Mouse (Mus musculus) lung, postnatal 0 days (tissue): ENCODE measurements around the gene Nup62. TPM values are rescaled to one million over a fixed set of nuclear protein-coding genes. Genes with fewer than 3 reads are reported as not detected.

Experiments used
- ATAC-seq: fragments of 200-750 bp; cut with Nextera tagmentation; 2 replicates; pipeline ENCODE4 v1.8.0; 2017; ENCODE audit warnings: moderate library complexity
- DNase-seq: peaks from one replicate; pipeline ENCODE4 v3.0.0-alpha.2; 2016; ENCODE audit warnings: low spot score
- H3K27ac ChIP-seq: fragments of 300-500 bp; sonication (generic); 2 replicates; pipeline ENCODE4 v1.5.1; 2014; ENCODE audit warnings: antibody characterized with exemption, mild to moderate bottlenecking, low read length, mixed read lengths
- H3K27me3 ChIP-seq: fragments of 300-500 bp; sonication (generic); replicated peaks from 2 replicates; pipeline ENCODE4 v1.6.1; 2014; ENCODE audit warnings: low read length, mixed read lengths; ENCODE audit not compliant: insufficient read depth
- H3K36me3 ChIP-seq: fragments of 300-500 bp; sonication (generic); 2 replicates; pipeline ENCODE4 v1.6.1; 2014; ENCODE audit warnings: low read length, mixed read lengths; ENCODE audit not compliant: insufficient read depth
- H3K4me1 ChIP-seq: fragments of 300-500 bp; sonication (generic); 2 replicates; pipeline ENCODE4 v1.6.1; 2014; ENCODE audit warnings: antibody characterized with exemption, low read depth, low read length, mixed read lengths; ENCODE audit not compliant: insufficient read depth
- H3K4me2 ChIP-seq: fragments of 300-500 bp; sonication (generic); replicated peaks from 2 replicates; pipeline ENCODE4 v1.6.1; 2014; ENCODE audit warnings: low read depth, mild to moderate bottlenecking, low read length, moderate library complexity, mixed read lengths
- H3K4me3 ChIP-seq: fragments of 300-500 bp; sonication (generic); 2 replicates; pipeline ENCODE4 v1.5.1; 2014; ENCODE audit warnings: low read depth, low read length
- H3K9ac ChIP-seq: fragments of 300-500 bp; sonication (generic); replicated peaks from 2 replicates; pipeline ENCODE4 v1.6.1; 2014; ENCODE audit warnings: low read depth, mild to moderate bottlenecking
- H3K9me3 ChIP-seq: fragments of 300-500 bp; sonication (generic); 2 replicates; pipeline ENCODE4 v1.6.1; 2016; ENCODE audit warnings: low read length, mixed read lengths
- CTCF ChIP-seq: IDR thresholded peaks from 2 replicates; pipeline ENCODE4 v1.5.1; 2016; ENCODE audit warnings: antibody characterized with exemption, mild to moderate bottlenecking
- EP300 ChIP-seq: IDR thresholded peaks from 2 replicates; pipeline ENCODE4 v1.6.1; 2016; ENCODE audit warnings: antibody characterized with exemption, mild to moderate bottlenecking, control low read depth
- WGBS: fragments of 180-500 bp; shearing (Covaris S2); extraction: QIAGEN DNeasy Blood & Tissue Kit; methylation state at CpG from one replicate; pipeline ENCODE4 v1.1.7; 2014; 5-methylcytosine and 5-hydroxymethylcytosine counted together
- polyA plus RNA-seq: library from polyadenylated mRNA; unstranded; fragments of >200 nt; fragmentation: Nextera tagmentation; extraction: Ambion mirVana; gene quantifications from 2 replicates; pipeline ENCODE4 v1.2.1, GENCODE M21; 2015

The Nup62 gene
- polyA plus RNA-seq, 1 experiment from 2014 or later, result 23.8 TPM

- H3K4me1 ChIP-seq, result peaks cover 18% of the 10 kb centered on the region; the same call in 1 of the 2 replicates
- no peaks in the 10 kb centered on the region for H3K9me3 ChIP-seq
- ATAC-seq (no peak), DNase-seq (no peak)
- no peak overlapping the region for H3K4me3 ChIP-seq
- TF ChIP-seq CTCF (peak; percentile 28; the same call in 1 of the 2 replicates), EP300 (no peak)
- no peaks in the 10 kb centered on the region for H3K36me3 ChIP-seq
- no peak overlapping the region for H3K27ac ChIP-seq
- no peak overlapping the region for H3K4me2 ChIP-seq
- H3K9ac ChIP-seq, result no peak overlapping the region
- WGBS, result 74% methylated on average over 7 of the region's 7 CpGs
- H3K27me3 ChIP-seq, result no peaks in the 10 kb centered on the region
Measured at GRCm38 (mm10) chr7:44821666-44822448, 6.0 kb downstream of the Nup62 start.

- Histone ChIP-seq H3K4me1 (peaks cover 7% of the 10 kb centered on the region; the same call in 1 of the 2 replicates), H3K36me3 (no peaks in the 10 kb centered on the region), H3K4me3 (no peak overlapping the region), H3K9me3 (no peaks in the 10 kb centered on the region), H3K4me2 (no peak overlapping the region), H3K27me3 (no peaks in the 10 kb centered on the region), H3K27ac (no peak overlapping the region), H3K9ac (no peak overlapping the region)
- ATAC-seq (no peak), DNase-seq (no peak)
- no peak for TF ChIP-seq EP300
- peak; percentile 38 for TF ChIP-seq CTCF
- 45% methylated on average over 7 of the region's 7 CpGs for WGBS
Measured at GRCm38 (mm10) chr7:44823409-44823808, 7.5 kb downstream of the Nup62 start.

- ATAC-seq (peak; percentile 77), DNase-seq (peak; percentile 87)
Measured at GRCm38 (mm10) chr7:44824872-44825271, 9.0 kb downstream of the Nup62 start.

GRCm38 (mm10) chr7:44826771-44827170, 10.9 kb downstream of the Nup62 start:
- TF ChIP-seq CTCF (no peak), EP300 (no peak)
- ATAC-seq (no peak), DNase-seq (no peak)
- H3K4me2 ChIP-seq, result no peak overlapping the region
- H3K4me3 ChIP-seq, result no peak overlapping the region
- no peaks in the 10 kb centered on the region for H3K4me1 ChIP-seq
- no peak overlapping the region for H3K27ac ChIP-seq
- H3K36me3 ChIP-seq, result peaks cover 23% of the 10 kb centered on the region
- H3K9ac ChIP-seq, result no peak overlapping the region
- no peaks in the 10 kb centered on the region for H3K9me3 ChIP-seq
- no peaks in the 10 kb centered on the region for H3K27me3 ChIP-seq
- WGBS, result 72% methylated on average over 3 of the region's 3 CpGs

More at GRCm38 (mm10) chr7:44824872-44825271, 9.0 kb downstream of the Nup62 start:
- Histone ChIP-seq H3K27me3 (no peaks in the 10 kb centered on the region), H3K4me3 (no peak overlapping the region), H3K36me3 (peaks cover 12% of the 10 kb centered on the region), H3K4me1 (no peaks in the 10 kb centered on the region), H3K9me3 (no peaks in the 10 kb centered on the region), H3K27ac (no peak overlapping the region), H3K4me2 (no peak overlapping the region), H3K9ac (no peak overlapping the region)
- TF ChIP-seq EP300, result no peak
- peak; percentile 94 for TF ChIP-seq CTCF
- WGBS, result 12% methylated on average over 3 of the region's 3 CpGs

GRCm38 (mm10) chr7:44828706-44829105, 12.8 kb downstream of the Nup62 start:
- H3K4me3 ChIP-seq, result no peak overlapping the region
- TF ChIP-seq CTCF (no peak), EP300 (no peak)
- H3K4me1 ChIP-seq, result peaks cover 2% of the 10 kb centered on the region; the same call in 1 of the 2 replicates
- WGBS, result 86% methylated on average over 5 of the region's 5 CpGs
- no peak for DNase-seq
- no peaks in the 10 kb centered on the region for H3K9me3 ChIP-seq
- peaks cover 23% of the 10 kb centered on the region for H3K36me3 ChIP-seq
- no peaks in the 10 kb centered on the region for H3K27me3 ChIP-seq
- no peak overlapping the region for H3K27ac ChIP-seq
- no peak overlapping the region for H3K4me2 ChIP-seq
- no peak overlapping the region for H3K9ac ChIP-seq
- ATAC-seq, result no peak

- TF ChIP-seq CTCF (no peak), EP300 (no peak)
- H3K4me2 ChIP-seq, result no peak overlapping the region
- no peak overlapping the region for H3K27ac ChIP-seq
- no peak overlapping the region for H3K9ac ChIP-seq
- H3K4me3 ChIP-seq, result no peak overlapping the region
- WGBS, result 39% methylated on average over 4 of the region's 4 CpGs
- H3K4me1 ChIP-seq, result peaks cover 6% of the 10 kb centered on the region; the same call in 1 of the 2 replicates
- ATAC-seq (no peak), DNase-seq (no peak)
- H3K9me3 ChIP-seq, result no peaks in the 10 kb centered on the region
- peaks cover 23% of the 10 kb centered on the region for H3K36me3 ChIP-seq
- no peaks in the 10 kb centered on the region for H3K27me3 ChIP-seq
Measured at GRCm38 (mm10) chr7:44832763-44833162, 16.9 kb downstream of the Nup62 start.
